Mouse (Mus musculus) left cerebral cortex, adult 8-10 months (tissue): ENCODE data around the gene Mast3. TPM values are rescaled to one million over a fixed set of nuclear protein-coding genes. Genes with fewer than 3 reads are reported as not detected.

Source experiments
- DNase-seq, 2 experiments: peaks; one replicate each; pipeline ENCODE4 v3.0.0; 2022; ENCODE audit warnings: low spot score in 2 of 2
- total RNA-seq, 4 experiments: library from RNA; stranded (reverse); gene quantifications; 2 replicates each; pipeline ENCODE4 v1.2.4; 2022

Mast3 gene
- total RNA-seq, 4 experiments from 2014 or later, result 276 to 316 (median 288) TPM

DNA sequence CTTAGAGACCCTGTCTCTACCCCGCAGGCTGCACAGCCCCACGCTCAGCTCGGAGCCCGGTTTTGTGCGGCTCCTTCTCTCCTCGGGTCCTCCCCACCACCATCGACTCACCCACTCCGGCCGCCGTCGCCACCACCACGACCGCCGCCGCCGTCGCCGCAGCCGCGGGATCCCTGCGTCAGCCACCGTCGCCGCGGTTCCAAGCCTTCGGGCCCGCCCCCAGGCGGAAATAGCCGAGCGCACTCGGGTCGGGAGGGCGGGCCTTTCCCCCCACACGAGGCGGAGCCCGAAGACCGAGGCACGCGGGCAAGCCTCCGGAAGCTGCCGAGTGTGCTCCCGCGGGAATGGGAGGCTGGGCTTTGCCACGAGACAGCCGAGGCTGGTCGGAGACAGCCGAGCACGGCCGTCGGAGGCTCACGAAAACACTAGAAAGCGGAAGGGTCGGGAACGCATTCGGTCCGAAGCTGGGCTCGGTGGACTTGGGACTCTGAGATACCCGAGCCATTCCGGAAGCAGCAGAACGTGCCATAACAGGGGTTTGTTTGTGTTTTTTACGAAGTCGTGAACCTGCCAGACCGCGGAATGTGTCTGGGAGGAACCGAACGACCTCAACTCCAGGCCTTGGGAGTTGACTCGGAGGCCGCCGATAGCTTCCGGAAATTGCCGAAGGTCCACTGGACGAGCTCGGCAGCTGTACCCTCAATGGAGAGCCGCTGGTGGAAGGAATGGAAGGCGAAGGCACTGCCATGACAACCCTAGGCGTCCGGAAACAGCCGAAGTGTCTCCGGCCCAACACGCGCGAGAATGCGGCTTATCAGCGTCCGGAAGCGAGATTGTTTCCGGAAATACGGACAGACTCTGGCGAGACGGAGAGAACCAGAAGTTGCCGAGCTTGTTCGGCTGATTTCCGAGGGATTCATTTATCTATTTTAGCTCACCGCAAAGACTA, 28.1 kb downstream of the Mast3 start, which contains the start of gene Pik3r2:
Pik3r2 (minus strand) TSS at position 218 of the 949 bp plus-strand sequence.
- peak; percentile 96 to 97 for DNase-seq

DNA sequence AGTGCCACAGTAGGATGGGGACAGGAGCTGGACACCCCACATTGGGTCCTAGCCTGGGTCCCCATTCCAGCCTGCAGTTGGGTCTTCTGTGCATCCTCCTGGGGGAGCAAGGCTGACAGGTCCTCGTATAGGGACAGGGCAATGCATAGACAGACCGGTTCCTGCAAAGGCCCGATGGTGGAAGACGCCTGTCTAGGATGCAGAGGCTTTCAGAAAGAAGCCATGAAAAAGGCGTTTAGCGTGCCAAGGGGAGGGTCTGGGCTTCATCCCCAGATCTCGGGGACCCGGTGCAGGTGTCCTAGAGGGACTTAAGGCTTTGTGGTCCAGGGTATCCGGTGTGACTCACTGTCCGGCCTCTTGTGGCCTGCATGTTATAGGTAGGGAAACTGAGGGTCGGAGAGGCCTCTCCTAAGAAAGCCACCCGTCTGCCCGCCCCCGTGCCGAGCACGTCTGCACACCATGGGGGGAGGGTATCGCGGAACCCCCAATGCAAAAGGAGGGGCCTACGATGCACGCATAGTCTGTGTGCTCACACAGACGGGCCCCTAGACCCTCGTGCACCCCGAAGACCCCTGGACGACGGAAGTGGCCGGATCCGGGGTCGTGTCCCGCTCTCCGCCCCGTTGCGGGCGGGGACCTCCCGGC, 28.9 kb downstream of the Mast3 start:
- DNase-seq, result no peak

DNA sequence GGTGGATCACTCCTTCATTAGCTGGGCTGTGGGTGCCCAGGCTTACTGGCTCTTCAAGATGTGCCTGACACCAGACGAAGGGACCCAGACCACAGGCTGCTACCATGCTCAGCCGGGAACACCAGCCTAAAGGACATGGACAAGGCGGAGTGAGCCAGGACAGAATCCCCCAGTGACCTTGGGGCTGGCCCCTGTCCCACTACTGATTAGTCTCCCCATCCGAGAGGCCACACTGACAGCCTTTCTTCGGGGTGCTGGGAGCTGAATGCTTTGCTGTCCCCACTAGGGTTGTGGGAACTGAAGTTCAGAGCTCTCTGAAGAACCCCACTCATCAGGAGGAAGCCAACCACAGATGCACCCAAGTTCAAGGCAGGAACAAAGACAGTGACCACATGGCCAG, 29.6 kb downstream of the Mast3 start:
- no peak for DNase-seq

DNA sequence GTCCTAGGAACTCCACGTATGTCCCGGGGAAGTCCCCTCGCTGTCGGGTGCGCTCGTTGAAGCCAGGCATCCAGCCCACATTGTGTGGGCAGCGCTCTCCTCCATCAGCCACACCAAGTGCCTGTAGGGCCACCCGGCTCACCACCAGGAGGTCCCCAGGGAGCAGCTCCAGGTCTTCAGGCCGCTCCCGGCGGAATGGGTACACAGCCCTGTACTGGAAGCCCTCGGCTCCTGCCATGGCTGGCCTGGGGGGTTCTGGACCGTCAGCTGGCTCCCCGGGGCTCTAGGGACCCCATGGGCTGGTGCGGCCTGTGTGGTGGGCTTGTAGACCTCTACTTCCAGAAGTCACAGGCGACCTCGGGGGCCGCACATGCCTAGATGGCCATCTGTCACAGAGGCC, 30.1 kb downstream of the Mast3 start:
- DNase-seq, result no peak

DNA sequence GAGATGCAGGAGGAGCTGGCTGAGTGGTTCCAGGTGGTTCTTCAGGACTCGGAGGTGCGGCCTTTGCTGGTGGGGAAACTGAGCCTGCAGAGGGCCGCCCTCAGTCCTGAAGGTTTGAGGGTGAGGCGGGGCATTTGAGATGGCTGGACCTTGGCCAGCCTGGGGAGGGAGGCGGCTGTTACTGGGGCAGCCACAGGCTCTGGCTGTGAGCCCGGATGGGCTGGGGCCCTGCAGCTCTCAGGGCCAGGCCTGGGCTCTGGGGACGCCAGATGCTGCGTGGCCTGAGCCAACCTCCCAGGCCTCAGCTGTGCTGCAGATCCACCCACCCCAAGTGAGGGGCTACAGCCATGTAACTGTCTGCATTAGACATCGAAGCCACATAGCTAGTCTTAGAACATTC, 31.0 kb downstream of the Mast3 start:
- peak in 1 of 2 experiments; percentile 82 for DNase-seq

DNA sequence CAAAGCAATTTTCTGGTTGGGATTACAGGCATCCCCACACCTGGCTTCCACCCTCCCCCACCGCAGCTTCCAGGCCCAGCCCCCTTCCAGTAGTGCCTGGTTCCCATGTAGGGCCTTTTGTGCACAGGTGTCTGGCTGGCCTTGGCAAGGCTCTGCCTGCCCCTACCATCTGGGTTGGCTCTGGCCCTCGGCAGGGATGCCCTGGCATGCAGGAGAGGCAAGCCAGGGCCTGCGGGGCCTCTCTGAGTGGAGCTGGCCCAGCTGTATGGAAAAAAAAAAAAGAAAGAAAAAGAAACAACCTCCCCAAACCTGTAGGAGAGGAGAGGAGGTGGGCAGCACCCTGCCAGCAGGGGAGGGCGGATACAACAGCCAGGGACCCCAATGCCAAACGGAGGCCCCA, 31.4 kb downstream of the Mast3 start:
- no peak for DNase-seq

DNA sequence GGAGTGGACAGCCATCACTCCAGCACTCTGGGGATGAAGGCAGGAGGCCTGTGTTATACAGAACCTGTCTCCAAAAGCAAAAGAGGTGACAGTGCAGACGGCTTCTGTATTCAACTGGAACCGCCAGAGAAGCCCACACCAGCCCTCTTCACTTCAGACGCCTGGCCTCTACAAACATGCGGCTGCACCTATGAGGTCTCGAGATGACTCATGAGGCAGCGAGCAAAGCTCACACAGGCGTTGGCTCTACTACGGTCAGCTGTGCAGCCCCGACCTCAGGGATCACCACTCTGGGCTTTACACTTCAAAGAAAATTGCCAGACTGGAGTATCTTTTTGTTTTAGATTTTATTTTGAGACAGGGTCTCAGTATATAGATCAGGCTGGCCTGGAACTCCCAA, 32.0 kb downstream of the Mast3 start:
- no peak for DNase-seq

DNA sequence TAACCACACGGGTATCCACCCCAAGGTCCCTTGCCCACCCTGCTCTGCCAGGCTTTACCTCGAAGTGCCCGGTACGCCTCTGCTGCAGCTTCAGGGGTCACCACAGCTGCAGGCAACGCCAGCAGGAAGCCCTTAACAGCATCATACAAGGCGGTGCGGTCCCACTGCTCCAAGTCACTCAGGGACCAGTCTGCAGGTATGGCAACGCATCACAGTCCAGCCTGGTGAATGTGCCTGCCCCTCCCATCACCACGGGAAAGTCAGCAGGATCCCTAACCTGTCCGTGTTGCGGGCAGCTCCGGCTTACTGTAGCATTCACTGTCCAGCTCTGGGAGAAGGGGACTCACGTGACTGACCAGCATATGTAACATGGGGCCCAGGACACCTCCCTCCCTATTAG, 32.8 kb downstream of the Mast3 start:
- no peak for DNase-seq

DNA sequence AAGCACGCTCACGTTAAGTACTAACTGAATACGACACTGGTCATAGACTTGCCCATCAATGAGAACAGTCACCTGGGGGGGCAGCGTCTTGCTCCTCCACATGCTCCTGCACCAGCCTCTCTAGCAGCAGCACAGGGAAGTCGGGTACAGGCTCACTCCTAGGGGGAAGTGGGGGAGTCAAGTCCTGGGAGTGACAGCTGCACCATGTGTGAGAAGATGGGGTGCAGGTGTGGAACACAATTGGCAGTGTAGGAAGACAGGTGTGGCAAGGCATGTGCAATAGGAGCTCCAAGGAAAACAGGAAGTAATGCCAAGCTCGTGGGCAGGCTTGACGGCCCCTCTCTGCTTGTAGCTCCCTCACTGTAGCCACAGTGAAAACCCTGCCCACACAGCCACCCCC, 33.6 kb downstream of the Mast3 start:
- no peak for DNase-seq

DNA sequence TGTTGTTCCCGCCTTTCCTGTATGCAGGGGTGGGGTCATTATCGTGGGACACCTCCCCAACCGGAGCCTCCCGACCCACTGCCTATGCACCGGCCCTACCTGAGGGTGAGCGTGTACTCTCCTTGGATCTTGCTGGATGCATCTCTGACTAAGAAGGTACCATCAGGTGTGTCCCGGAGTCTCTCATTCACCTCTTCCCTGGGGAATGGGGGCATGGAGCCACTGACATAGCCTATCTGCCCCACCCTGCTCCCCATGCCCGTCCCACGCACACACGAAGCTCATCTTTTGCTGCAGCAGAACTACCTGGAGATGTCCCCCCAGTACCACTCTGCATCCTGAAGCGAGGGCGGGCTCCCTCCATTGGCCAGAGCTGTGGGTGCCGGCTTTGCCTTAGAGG, 34.1 kb downstream of the Mast3 start:
- DNase-seq, result no peak

DNA sequence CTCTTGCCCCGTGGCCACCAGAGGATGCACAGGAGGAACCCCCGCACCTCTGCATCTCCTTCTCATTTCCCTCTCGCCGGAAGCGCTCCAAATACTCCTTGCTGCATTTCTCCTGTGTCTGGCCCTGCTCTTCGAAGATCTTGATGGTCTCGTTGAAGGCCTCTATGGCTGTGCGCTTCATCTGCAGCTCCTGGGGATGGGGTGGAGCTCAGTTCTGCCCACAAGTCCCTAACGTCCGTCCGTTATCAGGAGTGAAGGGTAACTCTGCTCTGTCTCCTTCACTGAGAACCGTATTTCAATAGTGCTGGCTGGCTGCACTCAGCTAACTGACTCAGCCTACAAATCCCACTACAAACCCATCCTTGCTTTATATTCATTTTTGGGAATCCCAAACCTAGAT, 35.0 kb downstream of the Mast3 start:
- no peak for DNase-seq

DNA sequence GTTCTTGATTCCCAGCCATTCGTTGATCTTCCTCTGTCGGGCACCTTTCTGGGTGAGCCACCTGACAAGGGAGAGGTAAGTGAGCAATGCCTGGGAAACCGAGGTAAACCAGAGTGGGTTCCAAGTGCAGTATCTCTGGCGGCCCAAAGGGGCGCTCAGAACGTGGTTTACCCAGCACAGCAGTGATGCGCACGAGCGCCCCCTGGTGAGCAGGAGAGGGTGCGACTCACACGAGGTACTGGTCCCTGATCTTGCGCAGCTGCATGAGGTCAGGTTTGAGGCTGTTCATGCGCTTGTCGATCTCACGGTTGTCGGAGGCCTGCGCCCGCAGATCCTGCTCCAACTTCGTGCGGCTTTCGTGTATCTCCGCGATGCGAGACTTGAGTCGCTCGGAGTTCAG, 35.5 kb downstream of the Mast3 start:
- peak; percentile 90 to 91 for DNase-seq

DNA sequence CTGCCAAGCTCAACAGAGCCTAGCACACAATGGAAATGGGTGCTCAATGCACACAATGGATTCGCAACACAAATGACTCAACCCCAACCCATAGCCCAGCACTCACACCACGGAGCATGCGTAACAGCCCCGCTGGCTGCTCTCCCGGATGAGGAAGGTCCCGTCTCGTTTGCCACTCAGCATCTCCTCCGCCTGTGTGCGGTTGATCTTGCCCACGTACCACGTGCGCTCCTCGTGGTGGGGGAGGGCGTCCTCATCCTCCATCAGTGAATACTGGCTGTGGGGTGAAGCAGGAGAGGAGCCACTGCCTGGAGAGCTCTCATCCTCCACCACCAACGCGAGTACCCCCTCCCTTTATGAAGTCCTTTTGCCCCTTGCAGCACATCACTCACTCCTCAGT, 35.9 kb downstream of the Mast3 start:
- no peak for DNase-seq

DNA sequence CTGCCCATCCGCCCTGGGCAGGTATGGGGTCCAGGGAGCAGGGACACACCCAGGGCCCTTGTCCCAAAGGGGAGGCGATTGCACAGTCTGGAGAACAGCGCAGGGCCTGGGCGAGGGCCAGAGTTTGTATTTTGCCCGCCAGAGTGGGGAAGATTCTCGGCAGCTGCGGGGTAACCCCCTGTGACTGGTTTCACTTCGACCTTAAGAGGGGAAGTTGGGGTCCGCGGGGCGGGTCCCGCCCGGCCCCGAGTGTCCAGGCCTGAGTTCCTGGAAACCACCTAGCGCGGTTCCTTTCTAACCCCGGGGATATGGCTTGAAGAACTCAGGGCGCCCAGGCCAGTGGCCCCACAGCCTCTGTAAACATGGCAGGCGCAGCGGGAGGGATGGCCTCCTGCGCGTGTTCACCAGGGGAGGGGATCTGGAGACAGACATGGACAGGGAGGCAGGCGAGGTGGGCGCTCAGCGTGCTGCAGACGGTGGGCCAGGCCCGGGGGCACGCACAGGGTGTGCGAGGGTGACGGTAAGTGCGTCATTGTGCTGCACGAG, 36.5 kb downstream of the Mast3 start:
- no peak for DNase-seq

DNA sequence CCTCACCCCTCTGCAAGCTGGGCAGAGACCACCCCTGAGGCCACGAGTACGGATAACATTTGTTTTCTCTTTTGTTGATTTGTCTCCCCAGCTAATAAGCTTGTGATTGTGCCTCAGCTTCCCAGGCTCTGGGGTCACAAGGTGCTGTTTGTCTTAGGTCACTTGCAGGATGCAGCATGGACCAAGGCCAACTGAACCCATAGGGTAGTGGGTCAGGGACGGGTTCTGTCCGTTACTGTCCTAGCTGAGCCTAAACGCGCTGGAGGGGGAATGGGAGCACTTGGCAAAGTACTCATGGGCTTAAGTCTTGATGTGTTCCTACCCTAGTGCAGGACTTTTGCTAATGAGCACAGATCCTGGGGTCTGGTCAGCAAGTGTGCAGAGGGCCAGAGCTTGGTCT, 37.4 kb downstream of the Mast3 start:
- DNase-seq, result no peak

DNA sequence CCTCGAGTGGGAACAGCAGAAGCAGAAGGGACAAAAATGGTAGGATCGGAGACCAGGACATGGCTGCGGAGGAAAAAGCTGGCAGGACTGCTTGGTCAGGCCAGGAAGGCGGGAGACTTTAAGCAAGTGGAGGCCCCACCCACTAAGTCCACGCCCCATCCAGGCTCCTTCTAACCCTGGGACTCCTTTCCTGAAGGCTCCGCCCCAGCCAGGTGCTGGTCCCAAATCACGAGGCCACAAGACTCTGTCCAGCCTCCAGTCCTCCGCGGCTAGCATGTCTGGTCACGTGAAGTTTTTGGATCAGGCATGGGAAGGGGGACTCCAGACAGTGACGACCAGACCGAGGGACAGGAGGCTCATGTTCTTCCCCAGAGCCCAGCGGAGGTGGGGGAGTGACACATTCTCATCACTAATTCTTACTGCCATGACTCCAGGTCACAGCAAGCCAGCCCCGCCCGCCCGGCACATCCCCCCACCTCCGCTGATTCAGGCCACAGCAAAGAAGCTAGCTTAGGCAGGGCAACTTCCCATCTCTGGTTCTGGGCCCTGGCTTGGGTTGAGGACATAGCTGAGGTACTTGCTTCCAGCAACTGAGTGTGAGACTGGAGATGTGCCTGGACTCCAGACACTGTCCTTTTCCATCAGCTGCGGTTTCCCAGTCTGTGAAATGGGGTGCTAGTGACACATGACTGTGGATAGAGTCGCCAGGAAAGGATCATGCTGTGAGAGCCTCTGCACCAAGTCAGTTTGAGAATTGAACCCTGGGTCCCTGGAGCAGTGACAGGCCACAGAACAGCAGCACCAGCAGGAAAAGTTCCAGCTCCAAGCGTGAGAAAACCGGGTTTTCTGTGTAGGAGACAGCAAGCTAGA, 38.0 kb downstream of the Mast3 start:
- DNase-seq, result peak in 1 of 2 experiments; percentile 34

DNA sequence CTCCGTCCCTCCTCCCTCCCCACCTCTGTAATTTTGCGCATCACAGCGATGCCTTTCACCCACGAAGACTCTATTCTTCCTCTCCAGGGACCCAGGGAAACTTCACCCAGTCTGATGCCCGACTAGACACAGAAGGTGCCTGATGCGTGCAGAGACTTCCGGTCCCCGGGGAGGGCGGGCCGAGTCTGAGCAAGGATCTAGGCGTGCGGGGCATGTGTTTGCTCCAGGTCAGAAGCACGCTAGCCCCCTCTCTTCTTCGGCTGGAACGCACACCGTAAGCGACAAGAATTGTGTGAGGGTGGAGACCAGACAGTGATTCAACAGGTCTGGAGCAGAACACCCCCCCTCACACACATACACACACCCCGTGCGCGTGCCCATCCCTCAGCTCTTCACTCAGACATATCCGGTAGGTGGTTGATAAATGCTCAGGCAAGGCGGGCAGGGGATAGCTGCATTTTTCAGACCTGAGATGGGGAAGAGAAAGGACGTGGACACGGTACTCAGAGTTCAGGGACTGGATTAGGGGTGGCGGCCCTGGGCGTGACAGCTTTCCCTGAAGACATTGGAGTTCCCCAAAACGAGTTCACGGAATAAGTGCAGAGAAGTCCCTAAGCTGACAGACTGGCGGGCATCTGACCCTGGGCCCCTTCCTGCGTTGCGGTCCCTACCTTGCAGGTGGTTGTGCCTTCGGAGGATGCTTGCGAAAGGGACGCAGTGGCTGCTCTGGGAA, 38.9 kb downstream of the Mast3 start:
- DNase-seq, result peak in 1 of 2 experiments; percentile 38

DNA sequence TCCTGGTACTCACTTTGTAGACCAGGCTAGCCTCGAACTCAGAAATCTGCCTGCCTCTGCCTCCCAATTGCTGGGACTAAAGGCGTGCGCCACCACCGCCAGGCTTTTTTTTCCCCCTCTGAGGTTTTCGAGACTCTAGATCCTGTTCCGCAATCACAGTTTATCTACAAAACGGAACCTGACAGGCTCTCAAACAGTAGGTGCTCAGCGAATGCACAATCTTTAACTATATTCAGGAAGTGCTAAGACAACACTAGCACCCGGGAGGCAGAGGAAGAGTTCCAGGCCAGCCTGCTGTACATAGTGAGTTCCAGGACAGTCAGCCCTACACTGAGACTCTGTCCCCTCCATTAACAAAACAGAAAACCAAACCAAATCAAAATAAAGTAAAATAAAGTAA, 39.5 kb downstream of the Mast3 start:
- DNase-seq, result no peak

DNA sequence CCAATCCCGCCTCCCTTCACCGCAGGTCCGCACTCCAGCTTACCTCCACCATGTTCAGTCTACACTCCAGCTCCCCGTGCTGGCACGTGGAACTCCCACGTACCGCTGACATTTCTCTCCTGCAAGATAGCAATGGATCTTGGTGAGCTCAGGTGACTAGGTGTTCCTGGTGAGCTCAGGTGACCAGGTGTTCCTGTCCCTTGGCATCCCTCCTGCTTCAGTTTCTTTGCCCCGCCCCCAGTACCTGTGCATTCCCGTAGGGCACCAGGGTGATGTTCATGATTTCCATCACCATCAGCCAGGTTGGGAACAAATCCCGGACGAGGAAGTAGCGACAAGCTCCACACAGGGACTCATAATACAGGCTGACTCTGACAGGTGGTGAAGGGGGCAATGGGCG, 40.2 kb downstream of the Mast3 start:
- peak in 1 of 2 experiments; percentile 35 for DNase-seq

DNA sequence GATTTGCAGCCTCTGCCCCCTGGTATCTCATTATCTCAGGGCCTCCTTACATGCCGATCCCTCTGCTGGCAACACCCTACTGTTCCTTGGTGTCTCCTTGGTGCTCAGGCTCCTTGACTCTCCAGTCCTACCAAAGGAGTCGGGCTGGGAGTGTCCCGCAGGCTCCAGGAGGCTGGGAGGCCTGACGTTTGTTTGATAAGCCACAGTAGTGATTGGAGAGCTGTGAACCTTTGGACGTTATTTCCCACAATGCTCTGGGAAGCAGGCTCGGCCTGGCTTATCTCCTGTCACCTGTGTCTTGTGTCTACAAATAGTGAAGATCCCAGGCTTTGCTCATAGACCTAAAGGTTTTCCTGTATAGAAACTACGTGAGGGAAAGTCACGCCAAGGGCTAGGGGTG, 40.8 kb downstream of the Mast3 start:
- no peak for DNase-seq

DNA sequence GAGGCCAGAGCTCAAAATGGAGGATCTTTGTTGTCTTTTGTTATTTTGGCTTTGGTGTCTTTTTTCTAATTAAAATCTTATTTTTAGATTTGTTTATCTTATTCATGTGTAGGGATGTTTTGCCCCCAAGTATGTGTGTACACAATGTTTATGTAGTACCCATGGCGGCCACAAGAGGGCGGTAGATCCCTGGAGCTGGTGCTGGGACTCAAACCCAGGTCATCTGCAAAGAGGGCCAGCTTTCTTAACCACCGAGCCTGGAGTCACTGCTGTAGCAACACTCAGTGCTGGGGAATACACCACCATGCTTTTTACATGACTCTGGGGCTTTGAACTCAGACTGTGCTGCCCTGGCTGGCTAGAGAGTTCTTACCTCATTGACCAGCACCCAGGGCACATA, 41.5 kb downstream of the Mast3 start:
- no peak for DNase-seq
